In genomic region chr1:166002520-166003155, GRCm38 (mm10) we compare ENCODE assay signal across 8 mouse cellular contexts. TPM values are rescaled to one million over a fixed set of nuclear protein-coding genes. Genes with fewer than 3 reads are reported as not detected.
DNase-seq lines count a peak whose midpoint lies in the region; ATAC-seq and TF ChIP-seq lines count a peak whose summit lies in the region.

TSS of gene Pou2f1 (minus strand) at chr1:166002678.

- H3K27ac ChIP-seq in forebrain, embryonic 16.5 days (ENCODE audit: low read length): peak within 1 kb of the TSS; percentile 95
- peak within 1 kb of the TSS; percentile 98 for H3K27ac ChIP-seq in layer of hippocampus, adult 2 months
- peak within 1 kb of the TSS; percentile 92 for H3K27ac ChIP-seq in lung, embryonic 14.5 days (ENCODE audit: low read depth)
- peak within 1 kb of the TSS; percentile 93 for H3K27ac ChIP-seq in olfactory bulb, adult 2 months (ENCODE audit: insufficient read depth, low read depth, low read length)
- H3K27ac ChIP-seq in thymus, adult 2 months (ENCODE audit: control insufficient read depth, insufficient read depth, low read length): peak within 1 kb of the TSS; percentile 92

- H3K27me3 ChIP-seq in G1E (ENCODE audit: insufficient read depth, low read length): no peaks in the 10 kb centered on the region
- H3K27me3 ChIP-seq in forebrain, embryonic 16.5 days (replicated peaks; ENCODE audit: control insufficient read depth, insufficient read depth, low read length): no peaks in the 10 kb centered on the region
- no peaks in the 10 kb centered on the region for H3K27me3 ChIP-seq in lung, embryonic 14.5 days (ENCODE audit: insufficient read depth, low read length)
- H3K27me3 ChIP-seq in thymus, adult 2 months (ENCODE audit: control insufficient read depth, insufficient read depth, low read length): no peaks in the 10 kb centered on the region

- peak within 1 kb of the TSS; percentile 99 for H3K9ac ChIP-seq in forebrain, embryonic 16.5 days (replicated peaks; ENCODE audit: low read depth, low read length)
- peak within 1 kb of the TSS; percentile 92 for H3K9ac ChIP-seq in lung, embryonic 14.5 days

- H3K4me1 ChIP-seq in G1E (ENCODE audit: insufficient read depth, low read depth, low read length): peaks cover 36% of the 10 kb centered on the region
- H3K4me1 ChIP-seq in forebrain, embryonic 16.5 days (replicated peaks; ENCODE audit: control insufficient read depth, insufficient read depth, low read length): peaks cover 19% of the 10 kb centered on the region
- H3K4me1 ChIP-seq in lung, embryonic 14.5 days (ENCODE audit: insufficient read depth): peaks cover 7% of the 10 kb centered on the region; the same call in 1 of the 2 replicates
- peaks cover 3% of the 10 kb centered on the region for H3K4me1 ChIP-seq in olfactory bulb, adult 2 months (ENCODE audit: control insufficient read depth, insufficient read depth, low read length)
- peaks cover 5% of the 10 kb centered on the region for H3K4me1 ChIP-seq in thymus, adult 2 months (replicated peaks; ENCODE audit: control insufficient read depth, insufficient read depth, low read length)

- WGBS in forebrain, embryonic 16.5 days: under 1% methylated on average over 50 of the region's 61 CpGs
- under 1% methylated on average over 50 of the region's 61 CpGs for WGBS in lung, embryonic 14.5 days
- under 1% methylated on average over 61 of the region's 61 CpGs for WGBS in olfactory bulb, adult 2 months
- under 1% methylated on average over 59 of the region's 61 CpGs for WGBS in thymus, adult 2 months

- H3K36me3 ChIP-seq in G1E (replicated peaks): no peaks in the 10 kb centered on the region
- no peaks in the 10 kb centered on the region for H3K36me3 ChIP-seq in forebrain, embryonic 16.5 days (ENCODE audit: control insufficient read depth, insufficient read depth)
- H3K36me3 ChIP-seq in lung, embryonic 14.5 days (ENCODE audit: insufficient read depth): no peaks in the 10 kb centered on the region
- H3K36me3 ChIP-seq in thymus, adult 2 months (ENCODE audit: control insufficient read depth, insufficient read depth, low read length): no peaks in the 10 kb centered on the region

- peak; percentile 82 for DNase-seq in G1E (ENCODE audit: low spot score)
- DNase-seq in cerebellum, adult 18-20 months: peak; percentile 95 to 99
- DNase-seq in heart, postnatal 36 days: peak; percentile 94 to 96
- DNase-seq in layer of hippocampus, adult 2 months (ENCODE audit: low spot score in 2 of 2): peak; percentile 96
- peak; percentile 99 for DNase-seq in lung, embryonic 14.5 days
- peak; percentile 96 for DNase-seq in thymus, adult 2 months

- TF ChIP-seq POLR2A in olfactory bulb, adult 2 months (IDR thresholded peaks at IDR 0.05; ENCODE audit: insufficient read depth, low read depth, low read length): peak; percentile 24; the same call in 1 of the 2 replicates
- no peak for TF ChIP-seq POLR2A in thymus, adult 2 months (IDR thresholded peaks at IDR 0.05; ENCODE audit: control insufficient read depth, extremely low read depth, insufficient read depth, low read length, poor library complexity)

- no peaks in the 10 kb centered on the region for H3K9me3 ChIP-seq in G1E (replicated peaks)
- no peaks in the 10 kb centered on the region for H3K9me3 ChIP-seq in forebrain, embryonic 16.5 days (ENCODE audit: control insufficient read depth, low read length)
- H3K9me3 ChIP-seq in lung, embryonic 14.5 days (ENCODE audit: low read depth, low read length): no peaks in the 10 kb centered on the region

- peak within 1 kb of the TSS; percentile 82 for H3K4me2 ChIP-seq in forebrain, embryonic 16.5 days (ENCODE audit: low read length)
- H3K4me2 ChIP-seq in lung, embryonic 14.5 days: peak within 1 kb of the TSS; percentile 97

- intact Hi-C loops in heart, postnatal 36 days (cut with DNase I): loop anchor here (2.0 to 10.0 kb wide), 6 partner anchors 36 to 765 kb away; partner anchors contain the start of genes Dcaf6, Mpc2, Tada1 and Tiprl

- ATAC-seq in G1E (ENCODE audit: extremely low read depth, insufficient number of reproducible peaks, low FRiP score, poor library complexity, severe bottlenecking): peak; percentile 65
- ATAC-seq in forebrain, embryonic 16.5 days: peak; percentile 84
- peak; percentile 84 for ATAC-seq in lung, embryonic 14.5 days (ENCODE audit: insufficient read depth)

- TF ChIP-seq CTCF in G1E (IDR thresholded peaks at IDR 0.05; ENCODE audit: low read depth, low read length): 0 out of 2 replicates have a peak, but pooled peaks have one; percentile 16
- peak; percentile 83 for TF ChIP-seq CTCF in layer of hippocampus, adult 2 months (conservative IDR thresholded peaks at IDR 0.05)
- TF ChIP-seq CTCF in lung, embryonic 14.5 days (IDR thresholded peaks at IDR 0.05; ENCODE audit: low read depth): peak; percentile 50
- TF ChIP-seq CTCF in olfactory bulb, adult 2 months (IDR thresholded peaks at IDR 0.05; ENCODE audit: insufficient read depth, low read depth, low read length): peak; percentile 81
- TF ChIP-seq CTCF in thymus, adult 2 months (IDR thresholded peaks at IDR 0.05; ENCODE audit: borderline replicate concordance, control insufficient read depth, extremely low read depth, insufficient read depth, low read length, poor library complexity): peak; percentile 93

- peak within 1 kb of the TSS; percentile 91 for H3K4me3 ChIP-seq in G1E (ENCODE audit: low read depth, low read length)
- peak within 1 kb of the TSS; percentile 97 for H3K4me3 ChIP-seq in forebrain, embryonic 16.5 days (replicated peaks; ENCODE audit: low read length)
- H3K4me3 ChIP-seq in layer of hippocampus, adult 2 months: peak within 1 kb of the TSS; percentile 96
- H3K4me3 ChIP-seq in lung, embryonic 14.5 days (ENCODE audit: low read depth, low read length): peak within 1 kb of the TSS; percentile 94
- peak within 1 kb of the TSS; percentile 84 for H3K4me3 ChIP-seq in olfactory bulb, adult 2 months (ENCODE audit: insufficient read depth, low read depth, low read length)
- peak within 1 kb of the TSS; percentile 84 for H3K4me3 ChIP-seq in thymus, adult 2 months (ENCODE audit: control insufficient read depth, insufficient read depth, low read length)

RNA-seq across cellular contexts. Expression of gene Pou2f1, which starts in this region (rescaled TPM):
- total RNA-seq in G1E (2014; fragmentation: Nextera tagmentation) (51.0 and 57.1 TPM in 2 replicates), G1E (2017) (13.8 and 17.3 TPM in 2 replicates)
- polyA plus RNA-seq in G1E (2012): 15.7 and 16.0 TPM in 2 replicates
- 22.7 and 22.9 TPM in 2 replicates for polyA plus RNA-seq in forebrain, embryonic 16.5 days (2015; fragmentation: Nextera tagmentation; extraction: Ambion mirVana)
- total RNA-seq in heart, postnatal 36 days (2021): 10 to 100 TPM; 10.4 to 13.0 TPM
- 10 to 100 TPM; 15.2 to 22.4 TPM for total RNA-seq in layer of hippocampus, adult 2 months (2021)
- polyA plus RNA-seq in lung, embryonic 14.5 days (2014; fragmentation: Nextera tagmentation; extraction: Ambion mirVana): 22.5 TPM in 2 replicates
- polyA plus RNA-seq in olfactory bulb, adult 2 months (2012; ENCODE audit: insufficient read depth, insufficient read length, low replicate concordance, missing spikeins): 81.5 TPM in 1 of 2 replicates, not detected in the other
- polyA plus RNA-seq in thymus, adult 2 months (2012; rRNA removed): 39.7 and 53.4 TPM in 2 replicates

Comparison
In these comparisons a context has a peak if more than half of its experiments do, and no peak if none do; other contexts are left out.
1. Peak in every context shown above with its lines: DNase-seq, ATAC-seq, H3K4me3 ChIP-seq and H3K27ac ChIP-seq.
2. CTCF ChIP-seq: peak in every context shown above with its lines; median percentile 93 in thymus, adult 2 months; 83 in layer of hippocampus, adult 2 months; 81 in olfactory bulb, adult 2 months; 50 in lung, embryonic 14.5 days; 16 in G1E.